Mouse (Mus musculus) embryonic facial prominence, embryonic 13.5 days (tissue): ENCODE results near the gene Htra3. TPM values are rescaled to one million over a fixed set of nuclear protein-coding genes. Genes with fewer than 3 reads are reported as not detected.

Source experiments
- ATAC-seq: fragments of 200-750 bp; cut with Nextera tagmentation; 2 replicates; pipeline ENCODE4 v1.8.0; 2017; ENCODE audit warnings: low read depth; ENCODE audit not compliant: insufficient number of reproducible peaks, insufficient read depth, low FRiP score, low TSS enrichment
- H3K27ac ChIP-seq: fragments of 300-500 bp; sonication (generic); 2 replicates; pipeline ENCODE4 v1.5.1; 2015; ENCODE audit warnings: moderate library complexity, mild to moderate bottlenecking, inconsistent platforms
- H3K27me3 ChIP-seq: fragments of 300-500 bp; sonication (generic); 2 replicates; pipeline ENCODE4 v1.6.1; 2015; ENCODE audit warnings: mild to moderate bottlenecking, inconsistent platforms
- H3K36me3 ChIP-seq: fragments of 300-500 bp; sonication (generic); 2 replicates; pipeline ENCODE4 v1.6.1; 2015; ENCODE audit warnings: mild to moderate bottlenecking, inconsistent platforms
- H3K4me1 ChIP-seq: fragments of 300-500 bp; sonication (generic); 2 replicates; pipeline ENCODE4 v1.6.1; 2015; ENCODE audit warnings: inconsistent platforms
- H3K4me2 ChIP-seq: fragments of 300-500 bp; sonication (generic); 2 replicates; pipeline ENCODE4 v1.6.1; 2015; ENCODE audit warnings: moderate library complexity, mild to moderate bottlenecking, inconsistent platforms
- H3K4me3 ChIP-seq: fragments of 300-500 bp; sonication (generic); 2 replicates; pipeline ENCODE4 v1.5.1; 2015; ENCODE audit warnings: mild to moderate bottlenecking, inconsistent platforms
- H3K9ac ChIP-seq: fragments of 300-500 bp; sonication (generic); 2 replicates; pipeline ENCODE4 v1.6.1; 2015; ENCODE audit warnings: mild to moderate bottlenecking, inconsistent platforms
- H3K9me3 ChIP-seq: fragments of 300-500 bp; sonication (generic); 2 replicates; pipeline ENCODE4 v1.6.1; 2016; ENCODE audit warnings: inconsistent platforms
- WGBS: fragments of 180-500 bp; shearing (Covaris S2); methylation state at CpG from one replicate; pipeline ENCODE4 v1.1.7; 2015; ENCODE audit warnings: mixed read lengths; 5-methylcytosine and 5-hydroxymethylcytosine counted together
- polyA plus RNA-seq: library from polyadenylated mRNA; unstranded; fragments of >200 nt; fragmentation: Nextera tagmentation; extraction: Ambion mirVana; gene quantifications from 2 replicates; pipeline ENCODE4 v1.2.1, GENCODE M21; 2015

Gene Htra3
- polyA plus RNA-seq, 1 experiment from 2014 or later: 4.6 TPM

GRCm38 (mm10) chr5:35630706-35631105 is 48.9 kb downstream of the Htra3 start:
- 87% methylated on average over 1 of the region's 1 CpGs for WGBS
- no peaks in the 10 kb centered on the region for H3K4me1 ChIP-seq
- no peak for ATAC-seq

GRCm38 (mm10) chr5:35629333-35629732 is 50.2 kb downstream of the Htra3 start:
- Histone ChIP-seq H3K4me2 (no peak overlapping the region), H3K9me3 (no peaks in the 10 kb centered on the region), H3K36me3 (no peaks in the 10 kb centered on the region), H3K4me1 (peaks cover 7% of the 10 kb centered on the region), H3K9ac (no peak overlapping the region), H3K27ac (no peak overlapping the region), H3K4me3 (no peak overlapping the region), H3K27me3 (no peaks in the 10 kb centered on the region)
- no peak for ATAC-seq

More at GRCm38 (mm10) chr5:35630706-35631105, 48.9 kb downstream of the Htra3 start:
- Histone ChIP-seq H3K9me3 (no peaks in the 10 kb centered on the region), H3K4me2 (no peak overlapping the region), H3K27ac (no peak overlapping the region), H3K27me3 (no peaks in the 10 kb centered on the region), H3K9ac (no peak overlapping the region), H3K36me3 (no peaks in the 10 kb centered on the region), H3K4me3 (no peak overlapping the region)

GRCm38 (mm10) chr5:35628685-35629084 is 50.9 kb downstream of the Htra3 start:
- no peaks in the 10 kb centered on the region for H3K36me3 ChIP-seq
- H3K9me3 ChIP-seq: no peaks in the 10 kb centered on the region
- ATAC-seq: no peak
- 28% methylated on average over 1 of the region's 1 CpGs for WGBS
- no peak overlapping the region for H3K9ac ChIP-seq
- no peak overlapping the region for H3K4me2 ChIP-seq
- H3K4me1 ChIP-seq: peaks cover 13% of the 10 kb centered on the region
- H3K27ac ChIP-seq: no peak overlapping the region
- no peak overlapping the region for H3K4me3 ChIP-seq
- no peaks in the 10 kb centered on the region for H3K27me3 ChIP-seq

- WGBS: 61% methylated on average over 7 of the region's 7 CpGs
- Histone ChIP-seq H3K9ac (no peak overlapping the region), H3K4me2 (no peak overlapping the region), H3K27me3 (no peaks in the 10 kb centered on the region), H3K36me3 (no peaks in the 10 kb centered on the region), H3K9me3 (no peaks in the 10 kb centered on the region), H3K27ac (no peak overlapping the region), H3K4me1 (peaks cover 13% of the 10 kb centered on the region), H3K4me3 (no peak overlapping the region)
- ATAC-seq: no peak
Observed at GRCm38 (mm10) chr5:35627307-35627840, 52.2 kb downstream of the Htra3 start.

- Histone ChIP-seq H3K9me3 (no peaks in the 10 kb centered on the region), H3K36me3 (no peaks in the 10 kb centered on the region), H3K9ac (no peak overlapping the region), H3K4me3 (no peak overlapping the region), H3K4me1 (peaks cover 16% of the 10 kb centered on the region), H3K4me2 (no peak overlapping the region), H3K27ac (no peak overlapping the region), H3K27me3 (no peaks in the 10 kb centered on the region)
- no peak for ATAC-seq
- WGBS: 80% methylated on average over 2 of the region's 2 CpGs
Observed at GRCm38 (mm10) chr5:35626408-35626807, 53.2 kb downstream of the Htra3 start.

GRCm38 (mm10) chr5:35624751-35625239 is 54.8 kb downstream of the Htra3 start:
- no peaks in the 10 kb centered on the region for H3K36me3 ChIP-seq
- no peaks in the 10 kb centered on the region for H3K27me3 ChIP-seq
- no peak overlapping the region for H3K9ac ChIP-seq
- no peak for ATAC-seq
- H3K4me3 ChIP-seq: no peak overlapping the region
- H3K27ac ChIP-seq: peak overlapping the region; percentile 33; the same call in 1 of the 2 replicates
- H3K4me2 ChIP-seq: no peak overlapping the region
- 48% methylated on average over 4 of the region's 4 CpGs for WGBS
- H3K4me1 ChIP-seq: peaks cover 32% of the 10 kb centered on the region
- no peaks in the 10 kb centered on the region for H3K9me3 ChIP-seq

GRCm38 (mm10) chr5:35623831-35624230 is 55.8 kb downstream of the Htra3 start:
- no peak overlapping the region for H3K27ac ChIP-seq
- H3K9ac ChIP-seq: no peak overlapping the region
- H3K4me2 ChIP-seq: no peak overlapping the region
- peaks cover 32% of the 10 kb centered on the region for H3K4me1 ChIP-seq
- H3K4me3 ChIP-seq: no peak overlapping the region
- no peaks in the 10 kb centered on the region for H3K9me3 ChIP-seq
- ATAC-seq: no peak
- H3K27me3 ChIP-seq: no peaks in the 10 kb centered on the region
- H3K36me3 ChIP-seq: no peaks in the 10 kb centered on the region

GRCm38 (mm10) chr5:35621114-35621513 is 58.5 kb downstream of the Htra3 start:
- peaks cover 43% of the 10 kb centered on the region for H3K4me1 ChIP-seq
- no peak overlapping the region for H3K4me2 ChIP-seq
- no peak overlapping the region for H3K4me3 ChIP-seq
- no peaks in the 10 kb centered on the region for H3K36me3 ChIP-seq
- peak overlapping the region; percentile 48; the same call in 1 of the 2 replicates for H3K27ac ChIP-seq
- H3K27me3 ChIP-seq: no peaks in the 10 kb centered on the region
- H3K9me3 ChIP-seq: no peaks in the 10 kb centered on the region
- WGBS: 32% methylated on average over 4 of the region's 4 CpGs
- ATAC-seq: no peak
- H3K9ac ChIP-seq: no peak overlapping the region

- no peak overlapping the region for H3K4me2 ChIP-seq
- no peaks in the 10 kb centered on the region for H3K36me3 ChIP-seq
- WGBS: 53% methylated on average over 5 of the region's 5 CpGs
- H3K27me3 ChIP-seq: no peaks in the 10 kb centered on the region
- H3K4me3 ChIP-seq: no peak overlapping the region
- no peaks in the 10 kb centered on the region for H3K9me3 ChIP-seq
- no peak overlapping the region for H3K27ac ChIP-seq
- H3K4me1 ChIP-seq: peaks cover 31% of the 10 kb centered on the region
- ATAC-seq: no peak
- no peak overlapping the region for H3K9ac ChIP-seq
Observed at GRCm38 (mm10) chr5:35616943-35617342, 62.6 kb downstream of the Htra3 start.

- H3K36me3 ChIP-seq: peaks cover 3% of the 10 kb centered on the region; the same call in 1 of the 2 replicates
- no peaks in the 10 kb centered on the region for H3K9me3 ChIP-seq
- H3K4me2 ChIP-seq: no peak overlapping the region
- H3K27me3 ChIP-seq: no peaks in the 10 kb centered on the region
- H3K9ac ChIP-seq: no peak overlapping the region
- ATAC-seq: no peak
- no peak overlapping the region for H3K27ac ChIP-seq
- no peak overlapping the region for H3K4me3 ChIP-seq
- 85% methylated on average over 8 of the region's 8 CpGs for WGBS
- H3K4me1 ChIP-seq: peaks cover 31% of the 10 kb centered on the region
Observed at GRCm38 (mm10) chr5:35612722-35613121, 66.9 kb downstream of the Htra3 start.

GRCm38 (mm10) chr5:35611900-35612299 is 67.7 kb downstream of the Htra3 start:
- 80% methylated on average over 11 of the region's 11 CpGs for WGBS
- no peak for ATAC-seq
- H3K4me2 ChIP-seq: no peak overlapping the region
- H3K36me3 ChIP-seq: peaks cover 3% of the 10 kb centered on the region; the same call in 1 of the 2 replicates
- H3K4me3 ChIP-seq: no peak overlapping the region
- no peak overlapping the region for H3K9ac ChIP-seq
- H3K27me3 ChIP-seq: no peaks in the 10 kb centered on the region
- H3K9me3 ChIP-seq: no peaks in the 10 kb centered on the region
- no peak overlapping the region for H3K27ac ChIP-seq
- peaks cover 23% of the 10 kb centered on the region for H3K4me1 ChIP-seq

GRCm38 (mm10) chr5:35611170-35611569 is 68.4 kb downstream of the Htra3 start:
- H3K27me3 ChIP-seq: no peaks in the 10 kb centered on the region
- H3K9me3 ChIP-seq: no peaks in the 10 kb centered on the region
- ATAC-seq: no peak
- no peak overlapping the region for H3K4me2 ChIP-seq
- no peak overlapping the region for H3K27ac ChIP-seq
- no peak overlapping the region for H3K4me3 ChIP-seq
- peaks cover 22% of the 10 kb centered on the region for H3K4me1 ChIP-seq
- peaks cover 3% of the 10 kb centered on the region; the same call in 1 of the 2 replicates for H3K36me3 ChIP-seq
- no peak overlapping the region for H3K9ac ChIP-seq
- 83% methylated on average over 9 of the region's 9 CpGs for WGBS
